Mouse (Mus musculus) layer of hippocampus, postnatal 10 days (tissue): ENCODE data around the gene Tmem63a. TPM values are rescaled to one million over a fixed set of nuclear protein-coding genes. Genes with fewer than 3 reads are reported as not detected.
"Not testable (repeated sequence)": the region's sequence is repeated elsewhere in the genome, so short reads cannot be mapped to it uniquely, and the experiment has no call there.

ENCODE experiments used
- DNase-seq, 2 experiments: peaks; one replicate each; pipeline ENCODE4 v3.0.0; 2021; ENCODE audit warnings: low spot score in 2 of 2
- total RNA-seq, 2 experiments: library from RNA; stranded (reverse); gene quantifications; 2 replicates each; pipeline ENCODE4 v1.2.3; 2021

Tmem63a gene
- total RNA-seq, 2 experiments from 2014 or later = 3.7 to 3.8 TPM

DNA sequence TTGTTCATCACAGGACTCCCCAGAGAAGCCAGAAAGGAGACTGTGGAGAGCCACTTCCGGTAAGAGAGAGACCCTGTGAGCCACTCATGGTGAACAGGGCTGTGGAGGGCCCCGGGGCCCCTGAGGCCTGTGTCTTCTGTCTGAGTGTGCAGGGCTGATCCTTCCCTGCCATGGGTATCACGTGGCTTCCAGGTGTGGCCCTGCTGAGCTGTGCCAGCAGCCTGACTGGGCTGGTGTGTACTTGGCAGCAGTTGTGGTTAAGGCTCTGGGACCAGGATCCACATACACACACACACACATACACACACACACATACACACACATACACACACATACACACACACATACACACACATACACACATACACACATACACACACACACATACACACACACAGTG is 15.8 kb downstream of the Tmem63a start:
- no peak for DNase-seq

DNA sequence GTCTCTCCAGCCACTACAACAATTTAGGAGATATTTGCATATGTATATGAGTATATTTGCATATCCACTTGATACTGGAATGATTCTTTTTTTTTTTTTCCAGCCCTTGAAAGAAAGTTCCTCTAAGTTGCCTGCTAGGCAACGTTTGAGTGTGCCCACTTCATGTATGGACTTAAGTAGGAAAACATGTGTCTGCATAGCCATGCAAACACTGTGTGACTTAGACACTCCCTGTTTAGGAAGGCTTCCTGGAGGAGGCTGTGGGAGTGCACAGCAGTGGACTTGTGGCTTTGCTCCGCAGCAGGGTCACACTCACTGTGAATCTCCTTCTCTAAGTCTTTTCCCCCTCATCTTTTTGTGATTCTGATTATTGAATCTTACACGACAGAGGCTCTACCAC is 16.7 kb downstream of the Tmem63a start:
- DNase-seq = no peak

DNA sequence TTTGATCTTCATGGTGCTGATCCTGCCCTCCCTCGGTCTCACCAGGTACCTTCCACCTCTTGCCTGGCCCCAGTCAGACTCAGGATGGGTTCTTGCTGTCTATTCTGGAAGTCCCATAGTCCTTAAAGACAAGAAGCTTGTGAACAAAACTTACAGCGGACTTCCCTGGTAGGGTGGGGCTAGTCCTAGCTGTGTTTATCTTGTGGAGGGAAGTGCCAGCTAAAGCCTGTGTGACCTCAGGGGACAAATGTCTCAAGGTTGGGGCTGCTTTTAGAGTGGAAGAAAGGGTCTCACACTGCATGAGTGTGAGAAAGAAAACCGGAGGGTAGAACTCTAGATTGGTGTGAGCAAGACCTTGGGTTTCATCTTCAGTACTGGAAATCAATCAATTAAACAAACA is 23.6 kb downstream of the Tmem63a start:
- DNase-seq = no peak

DNA sequence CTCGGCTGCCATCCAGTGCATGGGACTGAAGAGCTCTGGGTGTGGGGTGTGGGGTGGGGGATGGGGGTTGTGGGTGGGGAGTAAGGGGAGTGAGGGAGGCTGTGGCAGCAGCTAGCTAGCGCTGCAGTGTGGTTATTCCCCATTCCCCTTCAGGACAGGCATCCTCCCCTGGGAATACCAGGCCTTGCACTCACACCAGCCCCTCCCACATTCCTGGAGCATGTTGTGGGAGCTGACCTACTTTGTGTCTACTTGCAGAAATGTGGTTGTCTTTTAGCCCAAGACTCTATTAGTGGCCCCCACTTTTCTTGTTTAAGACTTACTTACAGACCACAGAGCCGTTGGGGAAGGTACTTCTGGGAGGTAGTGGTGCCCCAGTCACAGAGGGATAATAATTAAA is 24.4 kb downstream of the Tmem63a start:
- DNase-seq = no peak

DNA sequence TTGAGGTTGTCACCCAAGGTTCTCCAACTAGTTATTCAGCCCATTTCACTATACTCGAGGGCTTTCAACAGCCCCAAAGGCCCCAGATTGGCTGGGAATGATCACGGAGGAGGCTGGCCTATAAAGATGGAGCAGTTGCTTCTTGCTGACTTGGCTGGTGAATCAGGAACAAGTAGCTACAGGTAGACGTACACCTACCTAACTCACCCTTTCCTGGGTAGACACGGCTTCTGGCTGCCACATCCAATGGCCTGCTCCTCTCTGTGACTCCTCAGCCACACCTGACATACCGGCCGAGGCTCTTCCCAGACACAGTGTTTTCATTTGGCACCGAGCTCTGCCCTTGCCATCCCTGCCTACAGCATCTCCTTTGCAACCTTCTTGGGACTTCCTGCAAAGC is 25.1 kb downstream of the Tmem63a start:
- no peak for DNase-seq

DNA sequence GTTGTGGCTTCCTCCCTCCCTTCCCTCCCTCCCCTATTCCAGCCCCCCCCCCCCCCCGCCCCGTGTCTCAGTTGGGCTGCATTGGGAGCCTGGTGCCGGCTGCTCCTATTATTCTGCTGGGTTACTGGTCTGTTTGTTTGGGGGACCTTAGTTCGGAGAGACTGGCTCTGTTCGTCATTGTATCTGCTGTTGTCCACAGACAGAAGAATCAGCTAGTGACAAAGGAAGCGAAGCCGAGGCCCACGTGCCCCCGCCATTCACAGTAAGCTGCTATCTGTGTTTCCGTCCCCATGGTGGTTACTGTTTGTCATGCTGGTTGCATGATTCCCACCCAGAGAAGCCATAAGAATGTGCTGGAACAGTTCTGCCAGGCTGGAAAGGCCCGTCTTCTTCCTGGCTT is 30.8 kb downstream of the Tmem63a start:
- no peak for DNase-seq

DNA sequence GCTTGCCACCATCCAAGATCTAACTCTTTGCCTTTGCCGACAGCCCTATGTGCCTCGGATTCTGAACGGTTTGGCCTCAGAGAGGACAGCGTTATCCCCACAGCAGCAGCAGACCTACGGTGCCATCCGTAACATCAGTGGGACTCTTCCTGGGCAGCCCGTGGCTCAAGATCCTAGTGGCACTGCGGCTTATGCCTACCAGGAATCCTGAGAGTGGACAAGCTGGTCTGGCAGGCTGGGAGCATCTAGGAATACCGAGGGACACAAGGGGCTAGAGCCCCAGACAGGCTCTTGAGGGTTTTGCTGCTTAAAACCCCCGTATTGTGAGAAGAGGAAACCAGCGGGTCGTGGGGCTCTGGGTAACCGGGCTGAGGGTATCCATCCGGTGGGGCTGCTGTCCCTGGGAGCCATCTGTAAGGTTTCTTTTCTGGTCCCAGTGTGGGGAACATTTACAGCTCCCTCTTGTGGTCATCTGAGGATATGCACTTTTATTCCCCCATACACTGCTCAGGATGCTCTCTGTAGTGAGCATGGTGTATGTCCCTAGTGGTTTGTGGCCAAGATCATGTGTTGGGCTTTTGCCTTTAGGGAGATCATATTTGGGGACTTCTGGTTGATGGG is 32.1 kb downstream of the Tmem63a start:
- DNase-seq = peak; percentile 28 to 55

DNA sequence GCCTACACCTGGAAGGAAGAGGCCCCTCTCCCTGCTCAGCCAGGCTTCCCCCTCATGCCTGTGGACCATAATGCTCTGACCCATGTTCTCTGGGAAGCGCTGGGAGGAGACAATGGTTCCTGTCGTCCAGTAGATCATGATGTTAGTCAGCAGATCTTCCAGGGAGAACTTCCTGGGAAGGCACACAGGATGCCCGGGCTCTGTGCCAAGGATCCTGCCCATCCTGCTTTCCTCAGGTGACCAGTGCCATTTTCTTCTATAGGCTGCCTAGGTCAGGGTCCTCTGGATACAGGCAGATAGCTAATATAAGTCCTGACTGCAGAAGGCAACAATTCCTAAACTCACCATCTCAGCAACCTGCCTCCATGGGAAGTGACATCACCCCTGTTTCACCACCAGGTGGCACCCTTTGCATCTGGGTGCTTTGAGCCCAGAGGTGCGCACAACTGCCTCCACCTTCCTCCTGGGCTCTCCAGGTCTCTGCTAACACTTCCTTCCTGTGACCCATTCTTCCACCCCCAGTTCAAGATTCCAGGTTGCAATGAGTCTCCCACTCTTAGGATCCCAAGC is 34.1 kb downstream of the Tmem63a start:
- peak in 1 of 2 experiments; percentile 28 for DNase-seq

DNA sequence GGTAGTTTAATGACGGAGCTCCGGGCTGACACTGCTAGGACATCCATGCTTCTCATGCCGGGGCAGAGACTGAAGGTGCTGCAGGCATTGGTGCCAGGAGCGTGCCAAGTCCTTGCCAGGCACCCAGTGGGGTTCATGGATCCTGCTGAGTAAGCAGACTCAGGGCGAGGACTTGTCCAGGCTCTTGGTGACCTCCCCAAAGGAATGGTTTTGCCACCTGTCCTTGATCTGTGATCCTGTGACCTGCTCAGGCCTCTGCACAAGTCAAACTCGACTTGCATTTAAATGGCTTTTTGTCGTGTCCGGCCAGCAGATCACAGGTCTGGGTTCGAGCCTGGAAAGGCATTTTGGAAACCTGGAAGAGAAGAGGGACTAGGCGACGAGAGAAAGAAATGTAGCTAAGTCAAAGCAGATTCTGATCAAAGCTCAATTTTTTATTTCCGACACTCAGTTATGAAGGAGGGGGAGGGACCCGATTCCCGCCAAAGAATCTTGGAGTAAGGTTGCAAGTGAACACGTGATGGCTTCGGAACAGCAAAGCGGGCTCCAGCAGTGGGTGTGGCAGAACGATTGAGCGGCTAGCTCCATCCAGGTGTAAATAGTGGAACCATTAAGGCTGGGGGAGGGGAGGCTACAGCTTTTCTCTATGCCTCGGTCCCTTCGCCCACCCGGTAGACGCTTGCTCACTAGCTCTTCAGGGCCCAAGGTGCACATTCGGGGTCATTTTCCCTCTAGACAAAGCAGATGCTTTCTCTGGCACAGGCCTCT is 37.5 kb downstream of the Tmem63a start:
- DNase-seq = no peak

DNA sequence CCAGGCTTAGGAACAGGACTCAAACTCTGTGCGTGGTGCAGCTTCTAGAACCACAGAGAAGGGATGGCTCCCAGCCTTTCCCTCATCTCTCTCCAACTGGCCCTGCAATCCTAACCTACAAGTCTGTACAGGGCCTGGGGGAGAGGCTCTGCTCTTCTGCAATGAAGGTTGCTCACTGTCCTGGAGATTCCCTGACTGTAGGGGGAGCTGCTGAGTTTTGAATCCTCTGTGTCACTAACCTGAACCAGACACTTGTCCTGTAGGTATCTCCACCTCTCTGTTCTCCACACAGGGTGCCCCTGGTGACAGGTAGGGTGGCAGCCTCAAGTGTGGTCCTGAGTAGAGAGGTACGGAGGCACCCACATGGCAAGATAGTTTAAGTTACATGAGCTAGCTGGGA is 38.3 kb downstream of the Tmem63a start:
- DNase-seq = no peak

DNA sequence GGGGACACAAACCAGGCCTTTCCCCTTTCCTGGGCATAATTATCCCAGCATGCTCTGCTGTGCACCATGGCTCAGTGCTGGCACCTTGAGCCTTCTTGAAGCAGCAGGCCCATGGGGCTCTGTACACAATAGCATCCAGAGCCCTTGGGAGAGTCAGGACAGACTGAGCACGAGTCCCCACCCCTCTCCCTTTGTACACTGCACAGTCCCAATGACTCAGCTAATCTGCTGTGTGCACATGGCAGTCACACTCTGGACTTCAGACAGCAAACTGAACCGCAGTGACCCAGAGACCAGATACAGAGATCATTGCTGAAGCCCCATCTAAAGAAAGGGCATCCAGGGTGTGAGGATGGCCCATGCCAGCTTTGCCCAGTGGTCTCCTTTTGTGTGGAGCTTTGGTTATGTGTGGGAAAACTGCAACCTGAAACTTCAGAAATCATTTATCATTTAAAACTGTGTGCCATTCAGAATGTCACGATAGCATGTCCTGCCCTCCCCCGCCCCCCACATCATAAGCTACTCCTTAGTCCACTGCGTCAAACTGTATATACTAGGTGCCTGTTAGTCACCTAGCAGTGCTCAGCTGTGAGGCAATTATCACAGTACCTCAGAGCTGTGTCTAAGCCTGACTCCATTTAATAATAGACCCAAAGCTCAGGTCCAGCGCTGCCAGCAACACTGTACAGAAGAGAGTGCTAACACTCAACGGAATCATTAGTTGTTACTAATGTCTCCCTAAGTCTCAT is 39.3 kb downstream of the Tmem63a start:
- not testable (repeated sequence) for DNase-seq

DNA sequence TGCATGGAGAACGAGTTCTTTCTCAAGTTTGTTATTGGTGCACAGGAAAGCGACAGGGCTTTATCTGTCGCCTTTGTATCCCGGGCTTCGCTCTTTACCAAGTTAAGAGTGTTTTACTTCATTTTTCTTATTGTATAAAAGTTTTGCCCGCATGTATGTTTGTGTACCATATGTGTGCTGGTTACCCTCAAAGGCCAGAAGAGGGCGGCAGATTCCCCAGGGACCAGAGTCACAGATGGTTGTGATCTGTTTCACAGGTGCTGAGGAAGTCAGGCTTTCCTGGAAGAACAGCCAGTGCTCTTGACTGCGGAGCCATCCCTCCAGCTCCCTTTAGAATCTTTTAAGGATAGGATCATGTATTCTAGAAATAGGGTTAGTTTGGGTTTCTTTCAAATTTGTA is 44.6 kb downstream of the Tmem63a start:
- DNase-seq = no peak

DNA sequence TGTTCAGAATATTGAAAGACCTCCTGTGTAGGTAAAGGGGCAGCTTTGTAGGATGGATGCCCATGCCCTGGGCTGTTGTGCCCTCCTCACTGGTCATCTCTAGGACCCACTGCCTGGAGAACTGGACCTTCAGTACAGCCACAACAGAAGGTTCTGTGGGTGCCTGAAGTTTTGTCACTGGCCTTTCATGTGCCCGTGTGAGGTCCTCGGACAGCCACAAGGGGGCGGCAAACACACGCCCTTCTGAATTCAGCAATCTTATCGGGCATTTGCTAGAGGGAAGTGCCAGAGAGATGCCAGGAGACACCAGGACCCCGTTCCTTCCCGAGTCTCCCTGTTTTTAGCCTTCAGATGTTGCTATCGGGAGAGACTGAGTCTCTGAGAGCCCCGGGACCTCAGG is 45.6 kb downstream of the Tmem63a start:
- peak; percentile 83 to 85 for DNase-seq

DNA sequence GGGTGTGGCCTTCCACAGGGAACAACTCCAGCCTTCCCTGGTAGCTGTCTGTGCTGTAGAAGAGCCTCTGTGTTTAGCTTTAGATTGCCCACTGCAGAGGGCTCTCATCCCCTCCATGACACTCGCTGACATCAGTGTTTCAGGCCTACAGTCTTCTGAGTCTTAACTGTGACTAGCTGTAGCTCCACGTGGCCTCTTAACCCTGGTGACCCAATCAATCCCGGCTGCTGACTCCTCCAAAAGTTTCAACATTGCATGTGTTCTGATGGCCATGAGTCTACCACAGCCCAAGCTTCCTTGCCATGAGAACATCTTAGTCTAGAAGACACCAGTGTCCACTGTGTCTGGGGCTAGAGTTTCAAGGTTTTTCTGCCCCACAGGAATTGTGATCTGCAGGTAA is 48.5 kb downstream of the Tmem63a start:
- no peak for DNase-seq

DNA sequence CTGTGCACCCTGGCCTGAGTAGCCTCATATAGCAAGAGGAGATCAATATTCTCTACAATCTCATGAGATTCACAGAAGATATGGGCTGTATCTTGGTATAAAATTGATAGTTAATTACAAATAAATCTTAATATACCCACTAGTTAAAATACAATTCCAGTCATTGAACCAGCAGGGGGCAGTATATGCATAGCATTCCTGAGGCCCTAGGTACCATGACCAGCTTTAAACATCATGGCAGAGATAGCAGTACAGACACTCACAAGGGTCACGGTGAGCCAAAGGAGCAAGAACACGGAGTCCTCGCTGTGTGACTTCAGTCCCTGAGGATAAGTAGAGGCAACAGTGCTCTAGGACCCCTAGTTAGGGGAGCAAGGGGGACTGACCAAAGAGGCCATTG is 50.0 kb downstream of the Tmem63a start:
- DNase-seq = peak; percentile 39 to 50

DNA sequence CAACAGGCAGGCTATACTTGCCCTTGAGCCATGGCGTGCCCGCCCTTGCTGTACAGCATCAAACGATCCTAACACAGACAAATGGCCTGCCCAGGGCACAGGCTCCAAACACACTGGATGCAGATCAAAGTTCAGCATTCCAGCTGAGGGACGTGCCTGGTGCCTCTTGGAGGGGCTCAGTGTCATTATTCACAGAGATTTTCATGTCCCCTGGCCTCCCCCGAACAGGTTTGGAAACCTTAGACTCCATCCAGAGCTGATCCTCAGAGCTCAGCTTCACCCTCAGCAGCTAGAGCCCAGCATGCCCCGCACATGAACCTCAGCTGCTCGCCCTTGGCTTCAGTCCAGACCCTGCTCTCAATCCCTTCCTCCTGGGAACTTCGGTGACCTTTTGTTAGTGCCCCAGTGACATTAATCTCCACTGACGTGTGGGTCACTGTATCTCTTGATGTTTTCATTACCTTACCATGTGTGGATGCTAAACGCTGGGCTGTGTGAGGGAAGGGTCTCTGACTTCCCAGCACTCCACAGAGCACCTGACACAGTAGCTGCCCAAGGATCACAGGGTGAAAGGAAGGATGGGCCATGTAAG is 58.5 kb downstream of the Tmem63a start:
- no peak for DNase-seq

DNA sequence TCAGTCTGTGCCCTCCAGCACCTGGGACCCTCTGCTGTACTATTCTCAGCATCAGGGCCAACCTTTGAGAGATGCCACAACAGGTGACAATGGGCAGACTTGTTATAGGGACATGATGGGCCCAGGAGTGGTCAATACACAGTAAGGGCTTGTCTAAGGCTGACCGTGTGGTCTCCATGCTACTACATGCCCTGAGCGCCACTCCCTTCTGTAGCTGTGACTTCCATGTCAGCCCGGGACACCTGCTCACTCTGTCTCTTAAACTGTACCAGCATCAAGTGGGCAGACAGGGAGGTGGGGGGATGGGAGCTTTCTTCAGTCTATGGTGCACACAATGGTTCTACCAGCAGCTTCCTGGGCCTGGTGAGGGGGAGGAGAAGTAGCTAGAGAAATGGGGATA is 59.1 kb downstream of the Tmem63a start:
- no peak for DNase-seq

DNA sequence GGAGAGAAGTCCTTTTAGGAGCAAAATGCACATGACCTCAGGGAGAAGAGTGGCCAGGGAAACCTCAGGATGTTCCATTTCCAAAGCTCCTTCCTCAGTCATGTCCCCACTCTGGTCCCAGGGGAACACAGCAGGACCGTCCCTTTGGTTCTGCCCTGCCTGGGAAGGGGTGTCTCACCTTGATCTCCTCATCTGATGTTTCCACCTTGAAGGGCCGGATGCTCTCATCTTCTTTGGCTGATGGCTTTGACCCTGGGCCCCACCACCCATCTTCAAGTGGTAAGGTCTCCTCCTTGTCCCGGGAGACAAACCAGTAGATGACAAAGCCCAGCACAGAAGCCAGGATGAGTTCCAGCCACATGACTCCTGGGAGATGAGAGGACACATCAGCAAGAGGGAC is 59.5 kb downstream of the Tmem63a start:
- DNase-seq = no peak

DNA sequence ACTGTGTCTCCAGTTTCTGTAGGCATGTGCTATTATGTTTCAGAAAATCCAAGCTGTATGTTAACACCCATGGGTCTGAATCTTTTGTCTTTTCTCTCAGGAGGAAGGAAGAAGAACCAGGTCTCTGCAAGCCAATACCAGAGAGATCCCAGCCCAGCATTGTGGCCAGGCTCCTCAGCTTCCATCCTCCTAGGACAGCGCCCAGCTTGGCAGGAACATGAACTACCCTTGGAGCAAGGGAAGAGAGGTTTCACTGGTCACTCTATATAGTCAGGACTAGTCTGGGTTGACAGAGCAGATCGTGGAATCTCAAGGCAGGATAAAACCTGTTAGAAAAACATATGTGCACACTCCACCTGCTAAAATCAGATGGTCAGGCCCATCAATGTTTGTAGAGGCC is 61.6 kb downstream of the Tmem63a start:
- no peak for DNase-seq

DNA sequence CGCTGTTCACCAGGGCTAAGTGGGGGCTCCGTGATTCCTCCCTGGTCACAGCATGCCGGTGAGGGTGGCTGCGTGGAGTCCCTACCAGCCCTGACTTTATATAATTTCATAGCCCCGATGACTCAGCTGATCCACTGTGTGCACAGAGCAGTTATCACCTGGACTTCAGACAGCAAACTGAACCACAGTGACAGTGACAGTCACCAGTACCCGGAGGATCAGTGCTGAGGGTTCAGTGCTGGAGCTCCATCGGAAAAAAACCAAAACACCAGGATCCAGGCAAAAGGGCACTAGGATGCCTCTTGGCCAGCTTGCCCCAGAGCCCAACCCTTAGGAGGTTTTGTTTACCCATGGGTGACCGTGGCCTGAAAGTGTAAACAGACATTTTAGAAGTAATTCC is 63.2 kb downstream of the Tmem63a start:
- no peak for DNase-seq

DNA sequence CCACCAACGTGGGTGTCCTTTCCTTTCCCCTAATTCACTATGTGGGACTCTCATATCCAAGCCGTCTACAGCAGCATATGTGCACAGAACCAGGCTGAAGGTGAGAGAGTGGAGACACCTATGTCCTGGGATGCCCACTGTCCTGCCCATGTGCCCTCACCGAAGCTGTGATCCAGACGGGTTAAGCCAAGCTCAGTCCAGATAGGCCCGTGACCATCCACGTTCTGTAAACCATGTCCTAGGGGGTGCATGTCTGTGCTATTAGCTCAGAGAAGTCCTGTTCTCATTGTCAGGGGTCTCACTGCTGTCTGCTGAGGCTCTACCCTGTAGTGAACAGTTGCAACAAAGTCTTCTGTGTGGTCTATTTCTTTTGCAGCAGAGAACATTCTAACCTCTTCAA is 65.7 kb downstream of the Tmem63a start:
- DNase-seq = no peak

DNA sequence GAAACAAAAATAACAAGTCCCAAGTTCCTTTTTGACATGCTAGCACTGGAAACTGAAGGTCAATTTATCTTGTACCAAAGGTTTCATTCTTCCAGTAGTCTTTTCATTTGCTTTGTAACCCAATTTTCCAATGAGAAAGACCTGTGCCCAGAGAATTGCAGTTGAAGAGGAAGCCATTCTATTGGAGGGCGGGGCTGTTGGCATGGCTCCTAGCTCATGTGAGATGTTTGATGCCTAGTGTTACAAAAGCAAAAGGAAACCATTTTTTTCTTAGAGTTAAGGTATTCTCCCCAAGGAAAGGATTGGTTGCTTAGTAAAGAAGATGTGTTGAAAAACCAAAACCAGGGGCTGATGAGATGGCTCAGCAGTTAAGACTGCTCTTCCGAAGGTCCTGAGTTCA is 66.1 kb downstream of the Tmem63a start:
- no peak for DNase-seq
